Mouse (Mus musculus) erythroblast, embryonic 14.5 days (primary cell): ENCODE results near the gene Gm19402.

Source experiments
- GATA1 ChIP-seq: IDR thresholded peaks from 2 replicates; pipeline ENCODE4 v1.6.1; 2012; ENCODE audit warnings: low read length, inconsistent platforms, mixed read lengths
- TAL1 ChIP-seq: IDR thresholded peaks from 3 replicates; pipeline ENCODE4 v1.6.1; 2012; ENCODE audit warnings: low read length, inconsistent platforms, mixed read lengths

- TF ChIP-seq GATA1 (no peak), TAL1 (no peak)
Measured at GRCm38 (mm10) chr10:77726186-77726585, 35.6 kb upstream of the Gm19402 start, which contains the start of gene Gm10100.
